Mouse (Mus musculus): ENCODE data around the gene Gpr161.

The Gpr161 gene

DNA sequence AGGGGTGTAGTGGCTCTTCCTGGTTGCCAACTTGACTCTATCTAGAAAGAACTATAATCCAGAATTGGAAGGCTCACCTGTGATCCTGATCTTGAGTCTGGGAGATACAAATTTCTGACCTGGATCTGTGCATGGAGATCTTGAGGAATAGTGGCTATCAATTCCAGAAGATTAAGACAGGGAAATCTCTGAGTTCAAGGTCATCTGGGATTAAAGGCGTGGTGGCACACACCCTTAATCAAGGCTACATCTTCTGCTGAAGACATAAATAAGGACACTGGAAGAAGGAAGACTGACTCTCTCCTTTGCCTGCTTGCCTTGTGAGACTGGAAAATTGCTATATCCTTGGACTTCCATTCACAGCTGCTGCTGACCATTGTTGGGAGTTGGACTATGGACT lies at the start of gene Gpr161:
Gpr161 (plus strand) TSS at position 301 of the 400 bp plus-strand sequence.
- DNase-seq (ENCODE audit: low spot score): no peak

DNA sequence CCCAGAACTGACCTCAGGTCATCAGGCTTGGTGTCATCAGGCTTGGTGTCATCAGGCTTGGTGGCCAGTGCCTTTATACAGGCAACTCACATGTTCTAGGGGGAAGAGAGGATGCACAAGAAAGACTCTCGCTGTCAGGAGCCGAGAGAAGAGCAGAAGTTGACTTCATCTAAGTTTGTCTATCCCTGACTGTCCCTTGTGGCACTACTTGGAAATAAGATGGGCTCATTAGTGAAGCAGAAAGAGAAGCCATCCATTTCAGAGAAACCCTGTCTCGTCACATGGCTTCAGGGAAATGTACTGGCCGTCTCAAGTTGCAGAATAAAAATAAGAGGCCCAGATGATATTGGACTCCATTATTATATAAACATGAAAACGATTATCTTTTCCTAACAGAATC lies 49.0 kb upstream of the Gpr161 start:
- no peak for DNase-seq (ENCODE audit: low spot score)

GRCm38 (mm10) chr1:165247085-165247484 lies 48.5 kb upstream of the Gpr161 start:
- no peak for DNase-seq (ENCODE audit: low spot score)

DNA sequence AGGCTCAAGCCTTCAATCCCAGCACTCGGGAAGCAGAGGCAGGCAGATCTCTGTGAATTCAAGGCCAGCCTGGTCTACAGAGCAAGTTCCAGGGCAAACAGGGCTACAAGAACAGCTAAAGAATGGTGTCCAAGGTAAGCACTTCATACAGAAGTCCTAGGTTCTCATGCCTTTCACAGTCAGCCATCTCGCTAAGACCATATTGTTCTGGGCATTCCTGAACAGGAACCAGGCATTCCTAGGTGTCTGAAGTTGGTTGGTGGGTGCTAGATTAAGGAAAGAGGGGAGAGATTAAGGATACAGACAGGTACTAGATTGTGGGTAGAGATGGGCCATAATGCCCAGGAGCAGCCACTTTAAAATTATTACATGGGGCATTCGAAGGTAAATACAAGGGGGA lies 47.8 kb upstream of the Gpr161 start:
- DNase-seq (ENCODE audit: low spot score): no peak

DNA sequence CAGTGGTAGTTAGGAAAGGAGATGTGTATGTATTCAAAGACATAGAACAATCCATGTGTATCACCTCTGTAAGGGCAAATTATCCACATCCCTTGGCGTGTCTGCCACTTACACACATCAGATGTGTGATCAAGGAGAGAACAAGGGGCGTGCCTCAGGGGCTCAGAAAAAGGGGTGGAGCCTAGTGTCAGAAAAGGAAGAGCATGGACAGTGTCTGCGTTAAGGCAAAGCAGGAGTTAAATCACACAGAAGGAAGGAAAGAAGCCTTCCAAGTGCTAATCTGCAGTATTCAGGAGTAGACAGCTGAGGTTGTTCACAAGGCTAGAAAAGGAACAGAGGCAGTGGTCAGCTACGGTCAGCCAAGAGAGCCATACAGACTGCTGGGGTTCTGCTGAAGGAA lies 46.7 kb upstream of the Gpr161 start:
- no peak for DNase-seq (ENCODE audit: low spot score)

GRCm38 (mm10) chr1:165250546-165250945 lies 45.0 kb upstream of the Gpr161 start:
- no peak for DNase-seq (ENCODE audit: low spot score)

DNA sequence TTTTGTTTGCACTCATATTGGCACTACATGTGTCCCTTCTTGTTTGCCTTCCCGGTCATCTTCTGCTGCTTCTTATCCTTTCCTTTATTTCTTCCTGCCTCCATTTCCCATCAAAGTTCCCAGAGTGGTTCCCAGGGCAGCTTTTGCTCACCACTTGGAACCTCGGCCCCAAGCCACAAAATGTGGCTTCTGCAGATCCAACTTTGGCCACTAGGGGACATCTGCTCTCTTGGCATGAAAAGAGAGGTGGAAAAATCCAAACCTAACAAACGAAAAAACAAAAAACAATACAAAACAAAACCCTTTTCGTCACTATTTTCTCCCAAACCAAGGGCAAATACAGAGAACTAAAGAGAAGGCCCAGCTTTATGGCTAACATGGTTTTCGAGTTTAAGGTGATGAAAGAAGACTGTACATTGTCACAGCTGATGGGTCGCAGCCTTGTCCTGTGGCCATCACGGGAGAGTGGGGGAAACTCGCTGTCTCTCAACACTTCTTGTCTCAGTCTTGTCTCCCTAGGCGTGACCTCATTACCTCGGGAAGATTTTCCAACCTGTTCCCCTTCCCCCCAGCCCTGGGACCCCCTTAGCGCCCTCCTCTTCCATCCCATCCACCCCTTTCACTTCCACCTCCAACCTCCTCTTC lies 43.4 kb upstream of the Gpr161 start:
- DNase-seq (ENCODE audit: low spot score): peak; percentile 26

- DNase-seq (ENCODE audit: low spot score): no peak
These were observed 20.6 kb upstream of the Gpr161 start for GRCm38 (mm10) chr1:165274946-165275345.

DNA sequence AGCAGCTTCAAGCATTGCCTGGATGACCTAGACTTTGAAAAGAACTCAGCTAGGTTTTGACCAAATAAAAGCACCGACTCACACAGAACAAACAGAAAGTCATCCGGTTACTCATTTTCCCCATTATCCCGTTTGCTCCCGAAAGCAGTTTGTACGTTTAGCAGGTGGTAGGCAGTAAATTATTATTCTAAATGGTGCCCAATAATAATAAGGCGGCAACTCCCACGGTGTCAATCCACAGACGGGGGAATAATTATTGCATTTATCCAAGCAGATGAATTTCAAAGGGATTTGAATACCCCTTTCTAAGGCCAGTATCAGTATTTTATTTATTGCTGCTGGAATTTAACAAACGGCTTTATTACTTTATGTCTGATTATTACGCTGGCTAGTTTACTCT lies 14.8 kb upstream of the Gpr161 start:
- DNase-seq (ENCODE audit: low spot score): no peak

DNA sequence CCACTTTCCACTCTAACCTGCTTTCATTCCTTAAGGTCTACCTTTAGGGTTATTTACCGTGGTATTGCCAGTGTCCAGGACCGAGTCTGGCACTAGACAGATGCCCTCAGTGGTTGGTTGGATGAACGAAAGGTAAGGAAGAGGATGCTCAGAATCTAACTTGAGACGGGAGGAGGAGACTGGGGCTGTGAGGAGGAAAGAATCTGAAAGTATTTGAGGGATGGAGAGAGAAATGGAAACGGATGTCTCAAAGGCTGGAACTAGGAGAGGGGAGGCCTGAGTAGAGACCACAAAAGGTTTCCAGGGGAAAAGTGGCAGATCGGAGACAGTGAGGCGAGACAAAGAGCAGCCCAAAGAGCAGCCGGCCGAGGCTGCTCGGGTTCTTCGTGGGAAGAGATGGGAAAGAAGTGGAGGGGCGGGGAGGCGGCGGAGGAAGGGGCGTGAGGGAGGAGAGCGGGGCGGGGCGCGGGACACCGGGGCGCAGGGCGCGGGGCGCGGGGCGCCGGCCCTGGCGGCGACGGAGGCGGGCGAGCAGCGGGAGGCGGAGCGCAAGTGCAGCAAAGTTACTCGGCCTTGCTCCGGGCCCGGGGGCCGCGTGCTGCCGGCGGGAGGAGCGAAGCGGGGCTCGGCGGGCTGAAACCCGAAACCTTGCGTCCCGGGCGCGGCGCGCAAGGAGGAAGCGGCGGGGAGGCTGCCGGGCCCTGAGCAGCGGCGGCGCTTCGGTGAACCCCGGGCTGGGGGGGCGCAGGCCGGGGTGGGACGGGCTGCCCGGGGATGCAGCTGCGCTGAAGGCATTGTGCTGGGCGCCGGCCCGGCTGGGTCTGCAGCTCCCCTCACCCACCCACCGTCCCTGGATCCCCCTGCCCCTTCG lies 14.0 kb upstream of the Gpr161 start:
- DNase-seq (ENCODE audit: low spot score): peak; percentile 47

- DNase-seq (ENCODE audit: low spot score): no peak
These were observed 13.2 kb upstream of the Gpr161 start for GRCm38 (mm10) chr1:165282222-165282966.

GRCm38 (mm10) chr1:165282967-165283345 lies 12.6 kb upstream of the Gpr161 start:
- no peak for DNase-seq (ENCODE audit: low spot score)

DNA sequence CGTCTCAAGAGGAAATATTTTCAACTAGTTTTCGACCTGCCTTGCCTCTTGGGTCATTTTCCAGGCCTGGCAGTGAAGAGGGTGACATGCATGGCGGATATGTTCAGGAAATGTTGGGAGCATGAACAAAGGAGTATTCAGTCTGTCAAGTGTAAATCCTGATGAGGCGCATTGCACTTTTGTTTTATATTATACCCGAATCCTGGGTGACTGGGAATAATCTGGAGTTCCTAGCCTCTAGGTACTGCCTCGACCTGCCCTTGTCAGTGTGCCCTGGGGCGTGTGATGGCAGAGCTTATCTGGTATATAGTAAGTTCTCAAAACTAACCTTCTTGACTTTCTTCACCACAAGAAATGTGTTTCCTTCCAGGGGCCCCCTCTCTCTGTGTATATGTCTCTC lies 11.5 kb upstream of the Gpr161 start:
- DNase-seq (ENCODE audit: low spot score): no peak

DNA sequence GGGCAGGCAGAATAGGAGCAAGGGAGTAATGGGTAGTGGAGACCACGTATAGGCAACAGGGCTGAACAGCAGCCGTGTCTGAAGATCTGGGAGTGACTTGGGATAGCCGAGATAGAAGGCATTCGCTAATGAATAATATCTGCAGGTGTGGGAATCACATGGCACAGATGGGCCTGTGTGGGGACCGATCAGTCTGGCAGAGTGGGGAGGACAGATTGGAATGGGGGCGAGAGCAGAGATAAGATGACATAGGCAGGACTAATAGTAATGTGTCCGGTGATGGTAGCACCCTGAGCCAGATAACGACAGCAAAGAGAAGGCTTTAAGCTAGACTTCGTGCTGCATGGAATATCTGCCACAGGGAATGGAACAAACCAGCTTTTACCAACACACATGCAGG lies 7.4 kb upstream of the Gpr161 start:
- DNase-seq (ENCODE audit: low spot score): no peak

DNA sequence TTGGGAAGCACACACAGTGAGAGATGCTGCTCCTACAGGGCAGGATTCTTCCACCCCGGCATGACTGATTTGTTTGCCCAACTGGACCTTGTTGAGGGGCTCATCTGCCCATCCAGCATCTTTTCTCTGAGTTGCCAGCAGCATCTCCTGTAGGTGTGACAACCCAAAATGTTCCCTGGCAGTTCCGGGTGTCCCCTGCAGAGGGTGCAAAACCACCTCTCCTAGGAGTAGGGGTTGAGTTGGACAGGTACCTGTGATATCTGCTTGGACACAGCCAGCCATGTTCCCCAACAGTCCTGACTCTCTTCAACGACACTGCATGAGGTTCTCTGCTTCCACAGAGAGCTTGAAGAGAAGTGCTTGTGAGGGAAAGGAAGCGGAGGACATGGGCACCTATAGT lies 5.8 kb upstream of the Gpr161 start:
- no peak for DNase-seq (ENCODE audit: low spot score)

DNA sequence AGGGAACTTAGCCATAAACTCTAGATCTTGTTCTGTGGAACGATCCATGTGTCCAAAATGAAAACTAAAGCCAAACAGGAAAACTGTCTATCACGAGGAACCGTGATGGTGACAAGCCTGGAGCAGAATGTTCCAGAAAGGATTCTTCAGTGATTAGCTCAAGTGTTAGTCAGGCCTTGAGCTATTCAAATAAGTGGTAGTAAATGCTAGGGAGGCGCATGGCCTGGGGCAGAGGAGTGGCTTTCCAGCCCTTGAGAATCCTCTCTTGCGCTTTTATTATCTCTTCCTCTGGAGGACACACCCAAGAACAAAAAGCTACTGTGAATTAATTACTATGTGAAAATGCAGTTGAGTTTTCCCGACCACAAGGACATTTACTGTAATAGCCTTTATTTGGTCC lies 4.0 kb upstream of the Gpr161 start:
- peak; percentile 38 for DNase-seq (ENCODE audit: low spot score)

- no peak for DNase-seq (ENCODE audit: low spot score)
These were observed 5.5 kb downstream of the Gpr161 start for GRCm38 (mm10) chr1:165301108-165301507.

GRCm38 (mm10) chr1:165301567-165301966 lies 6.0 kb downstream of the Gpr161 start:
- DNase-seq (ENCODE audit: low spot score): no peak

GRCm38 (mm10) chr1:165302455-165303208 lies 7.0 kb downstream of the Gpr161 start:
- peak; percentile 43 for DNase-seq (ENCODE audit: low spot score)

DNA sequence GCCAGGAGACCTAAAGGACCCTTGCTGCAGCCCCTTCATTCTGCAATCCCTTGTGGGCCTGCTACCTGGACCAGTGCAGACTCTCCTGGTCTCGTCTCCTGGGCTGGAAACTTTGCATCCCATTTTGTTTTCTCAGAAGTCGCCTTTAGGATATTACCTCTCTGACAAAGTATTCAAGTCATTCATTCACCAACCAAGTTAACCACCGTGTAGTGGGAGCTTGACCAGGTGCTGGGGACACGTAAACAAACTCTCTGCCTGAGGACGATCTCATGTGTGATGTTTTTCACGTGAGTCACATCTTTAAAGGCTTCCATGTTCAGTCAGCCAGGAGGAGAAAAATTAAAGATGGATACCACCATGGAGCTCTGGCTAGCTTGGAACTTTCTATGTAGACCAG lies 7.6 kb downstream of the Gpr161 start:
- DNase-seq (ENCODE audit: low spot score): no peak

DNA sequence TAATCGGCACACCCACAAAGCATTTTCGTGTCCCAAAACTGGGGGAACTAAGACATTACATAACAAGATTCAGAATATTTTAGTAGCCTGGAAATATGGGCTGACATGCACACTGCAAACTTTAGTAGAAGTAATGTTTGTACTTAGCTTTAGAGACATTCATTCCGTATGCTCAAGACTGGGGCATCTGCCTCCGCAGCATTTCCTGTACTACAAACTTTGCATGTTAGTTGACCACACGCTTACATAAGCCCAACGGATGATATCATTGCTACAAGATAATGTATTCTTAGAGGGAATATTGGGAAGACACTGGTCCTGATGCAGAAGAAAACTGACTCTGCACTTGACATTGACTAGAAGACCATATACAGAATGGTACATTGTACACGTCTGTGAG lies 8.8 kb downstream of the Gpr161 start:
- no peak for DNase-seq (ENCODE audit: low spot score)

- no peak for DNase-seq (ENCODE audit: low spot score)
These were observed 12.6 kb downstream of the Gpr161 start for GRCm38 (mm10) chr1:165308180-165308579.
